Mouse (Mus musculus) intestine, embryonic 16.5 days (tissue): ENCODE results near the gene Camta1. TPM values are rescaled to one million over a fixed set of nuclear protein-coding genes. Genes with fewer than 3 reads are reported as not detected.

ENCODE experiments used
- ATAC-seq: fragments of 200-750 bp; cut with Nextera tagmentation; 2 replicates; pipeline ENCODE4 v1.8.0; 2017; ENCODE audit warnings: moderate TSS enrichment, moderate library complexity
- H3K27ac ChIP-seq: fragments of 300-500 bp; sonication (generic); 2 replicates; pipeline ENCODE4 v1.5.1; 2014; ENCODE audit warnings: mild to moderate bottlenecking, low read length
- H3K27me3 ChIP-seq: fragments of 300-500 bp; sonication (generic); replicated peaks from 2 replicates; pipeline ENCODE4 v1.6.1; 2014; ENCODE audit warnings: low read length, control low read depth, mixed read lengths; ENCODE audit not compliant: control insufficient read depth, insufficient read depth
- H3K36me3 ChIP-seq: fragments of 300-500 bp; sonication (generic); 2 replicates; pipeline ENCODE4 v1.6.1; 2014; ENCODE audit warnings: low read length, control low read depth; ENCODE audit not compliant: control insufficient read depth, insufficient read depth
- H3K4me1 ChIP-seq: fragments of 300-500 bp; sonication (generic); 2 replicates; pipeline ENCODE4 v1.6.1; 2014; ENCODE audit warnings: low read length, control low read depth, mixed read lengths; ENCODE audit not compliant: control insufficient read depth, insufficient read depth
- H3K4me2 ChIP-seq: fragments of 300-500 bp; sonication (generic); 2 replicates; pipeline ENCODE4 v1.6.1; 2014; ENCODE audit warnings: low read depth, low read length, control low read depth
- H3K4me3 ChIP-seq: fragments of 300-500 bp; sonication (generic); 2 replicates; pipeline ENCODE4 v1.5.1; 2014; ENCODE audit warnings: mild to moderate bottlenecking, low read length
- H3K9ac ChIP-seq: fragments of 300-500 bp; sonication (generic); 2 replicates; pipeline ENCODE4 v1.6.1; 2014; ENCODE audit warnings: low read depth, low read length
- H3K9me3 ChIP-seq: fragments of 300-500 bp; sonication (generic); 2 replicates; pipeline ENCODE4 v1.6.1; 2016; ENCODE audit warnings: low read length, control low read depth; ENCODE audit not compliant: control insufficient read depth
- whole genome bisulfite sequencing: fragments of 180-500 bp; shearing (Covaris S2); extraction: QIAGEN DNeasy Blood & Tissue Kit; methylation state at CpG from one replicate; pipeline ENCODE4 v1.1.7; 2014; 5-methylcytosine and 5-hydroxymethylcytosine counted together
- polyA plus RNA-seq: library from polyadenylated mRNA; unstranded; fragments of >200 nt; fragmentation: Nextera tagmentation; extraction: Ambion mirVana; gene quantifications from 2 replicates; pipeline ENCODE4 v1.2.1, GENCODE M21; 2015

The Camta1 gene
- polyA plus RNA-seq, 1 experiment from 2014 or later = 69.1 TPM

- no peak for ATAC-seq
- H3K4me3 ChIP-seq = no peak overlapping the region
- no peaks in the 10 kb centered on the region for H3K9me3 ChIP-seq
- H3K4me1 ChIP-seq = no peaks in the 10 kb centered on the region; the same call in 1 of the 2 replicates
- H3K27ac ChIP-seq = no peak overlapping the region
- WGBS = 94% methylated on average over 9 of the region's 9 CpGs
- no peak overlapping the region for H3K9ac ChIP-seq
- H3K36me3 ChIP-seq = no peaks in the 10 kb centered on the region
- no peak overlapping the region for H3K4me2 ChIP-seq
- H3K27me3 ChIP-seq = no peaks in the 10 kb centered on the region
Measured at GRCm38 (mm10) chr4:150998626-150999025, 863.0 kb downstream of the Camta1 start.

GRCm38 (mm10) chr4:150996797-150997196, 864.9 kb downstream of the Camta1 start, which contains the start of gene Uts2:
Gene Uts2 (plus strand): TSS chr4:150997097.
- Histone ChIP-seq H3K4me2 (no peak within 1 kb of the TSS), H3K27me3 (no peaks in the 10 kb centered on the region), H3K4me1 (no peaks in the 10 kb centered on the region; the same call in 1 of the 2 replicates), H3K36me3 (no peaks in the 10 kb centered on the region), H3K9me3 (peaks cover 3% of the 10 kb centered on the region; the same call in 1 of the 2 replicates), H3K4me3 (no peak within 1 kb of the TSS), H3K9ac (no peak within 1 kb of the TSS), H3K27ac (no peak within 1 kb of the TSS)
- 87% methylated on average over 7 of the region's 7 CpGs for WGBS
- ATAC-seq = no peak

GRCm38 (mm10) chr4:150990148-150990547, 871.5 kb downstream of the Camta1 start:
- no peaks in the 10 kb centered on the region for H3K4me1 ChIP-seq
- no peaks in the 10 kb centered on the region for H3K27me3 ChIP-seq
- H3K27ac ChIP-seq = no peak overlapping the region
- no peaks in the 10 kb centered on the region for H3K36me3 ChIP-seq
- WGBS = 46% methylated on average over 6 of the region's 6 CpGs
- no peak overlapping the region for H3K4me3 ChIP-seq
- ATAC-seq = no peak
- H3K9ac ChIP-seq = no peak overlapping the region
- peaks cover 3% of the 10 kb centered on the region; the same call in 1 of the 2 replicates for H3K9me3 ChIP-seq
- no peak overlapping the region for H3K4me2 ChIP-seq

- Histone ChIP-seq H3K27ac (no peak overlapping the region), H3K4me2 (no peak overlapping the region), H3K4me3 (no peak overlapping the region), H3K9ac (no peak overlapping the region), H3K27me3 (no peaks in the 10 kb centered on the region), H3K36me3 (no peaks in the 10 kb centered on the region), H3K9me3 (no peaks in the 10 kb centered on the region), H3K4me1 (no peaks in the 10 kb centered on the region)
- WGBS = 88% methylated on average over 5 of the region's 5 CpGs
- ATAC-seq = no peak
Measured at GRCm38 (mm10) chr4:150980153-150980552, 881.5 kb downstream of the Camta1 start.

- no peaks in the 10 kb centered on the region for H3K36me3 ChIP-seq
- H3K4me1 ChIP-seq = no peaks in the 10 kb centered on the region
- H3K9ac ChIP-seq = no peak overlapping the region
- H3K9me3 ChIP-seq = no peaks in the 10 kb centered on the region
- ATAC-seq = no peak
- H3K4me3 ChIP-seq = no peak overlapping the region
- WGBS = 72% methylated on average over 9 of the region's 9 CpGs
- no peak overlapping the region for H3K4me2 ChIP-seq
- H3K27ac ChIP-seq = no peak overlapping the region
- H3K27me3 ChIP-seq = no peaks in the 10 kb centered on the region
Measured at GRCm38 (mm10) chr4:150979455-150979854, 882.2 kb downstream of the Camta1 start.

- Histone ChIP-seq H3K4me3 (no peak overlapping the region), H3K9me3 (no peaks in the 10 kb centered on the region), H3K4me1 (no peaks in the 10 kb centered on the region), H3K9ac (no peak overlapping the region), H3K36me3 (no peaks in the 10 kb centered on the region), H3K27ac (no peak overlapping the region), H3K4me2 (no peak overlapping the region), H3K27me3 (no peaks in the 10 kb centered on the region)
- ATAC-seq = no peak
- 85% methylated on average over 21 of the region's 21 CpGs for WGBS
Measured at GRCm38 (mm10) chr4:150978156-150978910, 883.3 kb downstream of the Camta1 start.

- WGBS = 27% methylated on average over 1 of the region's 1 CpGs
- Histone ChIP-seq H3K27me3 (no peaks in the 10 kb centered on the region), H3K4me2 (no peak overlapping the region), H3K36me3 (no peaks in the 10 kb centered on the region), H3K4me1 (no peaks in the 10 kb centered on the region), H3K4me3 (no peak overlapping the region), H3K27ac (no peak overlapping the region), H3K9ac (no peak overlapping the region), H3K9me3 (no peaks in the 10 kb centered on the region)
- no peak for ATAC-seq
Measured at GRCm38 (mm10) chr4:150975145-150975544, 886.5 kb downstream of the Camta1 start.

GRCm38 (mm10) chr4:150973264-150973663, 888.4 kb downstream of the Camta1 start:
- no peaks in the 10 kb centered on the region for H3K9me3 ChIP-seq
- WGBS = 82% methylated on average over 8 of the region's 8 CpGs
- H3K27ac ChIP-seq = no peak overlapping the region
- H3K4me1 ChIP-seq = no peaks in the 10 kb centered on the region
- H3K27me3 ChIP-seq = no peaks in the 10 kb centered on the region
- no peaks in the 10 kb centered on the region for H3K36me3 ChIP-seq
- ATAC-seq = no peak
- no peak overlapping the region for H3K4me2 ChIP-seq
- H3K4me3 ChIP-seq = no peak overlapping the region
- H3K9ac ChIP-seq = no peak overlapping the region

GRCm38 (mm10) chr4:150968956-150969355, 892.7 kb downstream of the Camta1 start:
- no peak overlapping the region for H3K9ac ChIP-seq
- no peak for ATAC-seq
- H3K9me3 ChIP-seq = no peaks in the 10 kb centered on the region
- no peaks in the 10 kb centered on the region for H3K36me3 ChIP-seq
- no peaks in the 10 kb centered on the region for H3K4me1 ChIP-seq
- WGBS = 81% methylated on average over 8 of the region's 8 CpGs
- no peak overlapping the region for H3K4me2 ChIP-seq
- no peak overlapping the region for H3K4me3 ChIP-seq
- no peak overlapping the region for H3K27ac ChIP-seq
- no peaks in the 10 kb centered on the region for H3K27me3 ChIP-seq

- no peak for ATAC-seq
- 16% methylated on average over 7 of the region's 7 CpGs for WGBS
Measured at GRCm38 (mm10) chr4:150966556-150966955, 895.1 kb downstream of the Camta1 start.

More at GRCm38 (mm10) chr4:150966556-150966955, 895.1 kb downstream of the Camta1 start:
- Histone ChIP-seq H3K36me3 (no peaks in the 10 kb centered on the region), H3K27ac (no peak overlapping the region), H3K9me3 (no peaks in the 10 kb centered on the region), H3K27me3 (no peaks in the 10 kb centered on the region), H3K4me1 (no peaks in the 10 kb centered on the region), H3K4me2 (no peak overlapping the region), H3K9ac (no peak overlapping the region), H3K4me3 (no peak overlapping the region)
